Mouse (Mus musculus) cerebellum, adult 11-12 months (tissue): Measurements from ENCODE around the gene Celf3.

Experiments used
- DNase-seq: peaks from one replicate; pipeline ENCODE4 v3.0.0; 2022

Gene Celf3

DNA sequence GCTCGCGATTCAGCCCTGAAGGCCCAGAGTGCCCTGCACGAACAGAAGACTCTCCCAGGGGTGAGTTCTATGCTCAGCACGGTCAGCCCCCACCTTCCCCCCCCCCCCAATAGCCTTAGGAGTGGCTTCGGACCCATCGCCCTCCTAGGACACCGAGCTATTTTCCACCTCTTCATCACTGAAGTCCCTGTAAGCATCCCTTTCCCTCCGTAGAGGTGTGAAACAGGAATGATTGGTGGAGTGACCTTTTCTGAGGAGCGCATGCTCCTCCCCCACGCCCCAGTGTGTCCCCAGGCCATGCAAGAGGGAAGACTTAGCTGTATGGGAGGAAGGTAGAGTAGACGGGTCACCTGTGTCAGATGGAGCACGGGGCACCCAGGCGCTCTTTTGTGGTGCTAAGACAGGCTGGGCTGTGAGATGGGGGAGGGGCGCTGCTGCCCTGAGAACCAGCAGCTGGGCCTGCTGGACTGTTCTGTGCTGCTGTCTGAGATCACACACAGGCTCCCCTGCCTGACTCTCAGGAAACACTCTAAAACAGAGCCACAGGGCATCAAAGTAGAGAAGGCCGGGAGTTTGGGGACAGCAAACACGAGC, 2.3 kb downstream of the Celf3 start, which contains the start of gene Riiad1:
Riiad1 (minus strand) TSS at position 51 of the 594 bp plus-strand sequence.
- peak; percentile 39 for DNase-seq

DNA sequence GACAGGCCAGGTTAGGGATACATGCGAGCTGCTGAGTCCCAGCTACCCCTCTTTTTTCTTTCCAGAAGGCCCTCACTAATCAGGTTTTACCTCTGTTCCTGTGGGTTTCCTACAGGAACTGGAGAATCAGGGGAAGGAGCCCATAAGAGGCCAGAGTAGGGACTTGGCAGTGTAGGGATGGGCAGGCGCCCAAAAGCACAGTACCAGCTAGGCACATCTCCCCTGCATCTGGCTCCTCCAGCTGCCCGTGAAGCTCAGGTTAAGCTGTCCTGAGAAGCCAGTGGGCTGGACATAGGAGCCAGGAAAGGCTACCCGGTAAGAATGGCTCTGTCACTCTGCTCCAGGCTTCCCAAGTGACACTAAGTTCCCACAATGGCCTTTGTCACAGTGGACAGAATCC, 3.3 kb downstream of the Celf3 start:
- peak; percentile 14 for DNase-seq

DNA sequence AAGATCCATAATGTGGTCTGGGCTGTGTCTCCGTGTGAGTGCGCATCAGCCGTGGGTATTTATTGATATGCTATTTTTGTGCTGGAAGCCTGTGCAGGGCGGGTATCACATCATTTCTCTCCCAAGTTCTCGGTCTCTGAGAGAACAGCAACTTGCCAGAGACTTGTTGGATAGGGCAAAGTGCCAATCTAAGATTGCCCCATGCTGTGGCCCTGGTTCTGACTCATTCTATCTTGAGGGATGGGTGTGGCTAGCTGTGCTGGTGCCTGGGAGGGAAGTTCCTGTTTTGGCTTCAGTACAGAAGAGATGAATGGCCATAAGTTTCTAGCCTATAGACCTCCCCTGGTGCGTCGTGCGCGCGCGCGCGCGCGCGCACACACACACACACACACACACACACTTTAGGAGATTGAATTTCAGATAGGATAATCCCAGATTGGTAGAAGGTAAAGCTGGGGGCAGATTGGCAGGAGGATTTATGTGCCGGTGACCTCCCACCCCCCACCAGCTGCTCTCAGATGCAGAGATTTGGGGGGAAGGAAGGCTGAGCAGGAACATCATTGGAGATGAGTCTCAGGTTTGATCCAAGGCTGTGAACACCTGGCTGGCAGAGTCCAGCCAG, 4.8 kb downstream of the Celf3 start:
- peak; percentile 45 for DNase-seq

GRCm38 (mm10) chr3:94483790-94484439, 5.8 kb downstream of the Celf3 start:
- DNase-seq = peak; percentile 81

GRCm38 (mm10) chr3:94485922-94486321, 7.8 kb downstream of the Celf3 start:
- DNase-seq = peak; percentile 15

- peak; percentile 38 for DNase-seq
Measured at GRCm38 (mm10) chr3:94487581-94487980, 9.5 kb downstream of the Celf3 start.

DNA sequence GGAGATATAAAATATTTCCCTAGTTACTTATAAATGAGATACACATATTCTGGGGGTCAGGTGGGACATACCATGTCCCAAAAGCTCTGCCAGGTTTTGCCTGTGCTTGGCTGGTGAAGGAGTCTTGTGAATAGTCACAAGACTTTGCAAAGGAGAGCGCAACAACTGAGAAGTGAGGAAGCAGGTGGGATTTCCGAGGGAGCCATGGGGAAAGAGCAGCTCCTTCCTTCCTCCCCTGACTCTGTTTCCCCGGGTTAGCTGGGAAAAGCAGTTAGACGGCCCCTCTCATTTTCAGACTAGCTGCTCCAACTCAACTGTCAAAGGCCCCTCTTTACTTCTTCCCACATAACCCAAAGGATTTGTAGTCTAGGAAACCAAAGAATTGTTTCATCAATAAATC, 19.1 kb downstream of the Celf3 start:
- DNase-seq = no peak

DNA sequence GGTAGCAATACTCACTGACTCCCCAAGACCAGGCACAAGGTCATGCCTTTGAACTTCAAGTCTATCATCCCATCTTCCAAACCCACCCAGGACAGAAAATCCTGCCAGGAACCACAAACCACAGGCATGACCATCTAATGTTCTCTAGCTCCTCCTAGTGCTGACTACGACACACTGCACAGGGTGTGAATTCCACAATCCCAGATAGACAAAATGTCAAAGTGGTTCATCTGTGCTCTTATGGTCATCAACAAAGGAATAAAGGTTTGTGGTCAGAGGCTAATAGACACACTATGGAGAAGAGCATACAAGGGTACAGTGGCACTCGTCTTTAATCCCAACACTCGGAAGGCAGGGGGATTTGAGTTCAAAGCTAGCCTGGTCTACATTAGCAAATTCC, 24.1 kb downstream of the Celf3 start:
- DNase-seq = peak; percentile 28

DNA sequence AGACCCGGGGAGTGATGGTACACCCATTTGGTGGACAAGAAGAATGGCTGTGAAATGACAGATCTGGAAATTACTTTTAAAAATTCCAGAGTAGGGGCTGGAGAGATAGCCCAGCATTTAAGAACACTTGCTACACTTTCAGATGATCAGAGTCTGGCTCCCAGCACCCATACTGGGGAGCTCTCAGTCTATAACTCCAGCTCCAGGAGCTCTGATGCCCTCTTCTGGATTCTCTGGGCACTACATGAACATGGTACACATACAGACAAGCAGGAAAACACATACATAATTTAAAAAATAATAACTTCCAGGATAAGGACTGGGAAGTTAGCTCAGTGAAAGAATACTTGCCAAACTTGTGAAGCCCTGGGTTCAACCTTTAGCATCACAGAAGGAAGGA, 28.6 kb downstream of the Celf3 start:
- DNase-seq = no peak

- DNase-seq = no peak
Measured at GRCm38 (mm10) chr3:94526731-94527130, 48.6 kb downstream of the Celf3 start.

DNA sequence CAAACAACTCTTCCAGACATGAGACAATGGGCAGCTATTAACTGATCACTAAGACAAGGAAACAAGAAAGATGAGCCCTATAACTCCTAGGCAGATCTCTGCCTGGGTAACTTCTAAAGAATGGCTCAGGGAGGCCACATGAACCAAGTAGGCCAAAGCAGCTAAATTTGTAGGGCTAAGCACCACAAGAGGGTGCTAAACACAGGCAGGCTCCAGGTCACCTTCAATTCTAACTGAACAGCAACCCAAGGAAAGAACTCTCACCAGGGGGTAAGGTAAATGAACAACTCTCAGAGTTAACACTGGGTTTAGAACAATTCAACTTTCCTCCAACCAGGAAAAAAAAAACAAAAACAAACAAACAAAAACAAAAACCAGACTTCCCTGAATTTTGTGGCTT, 55.9 kb downstream of the Celf3 start:
- peak; percentile 13 for DNase-seq

DNA sequence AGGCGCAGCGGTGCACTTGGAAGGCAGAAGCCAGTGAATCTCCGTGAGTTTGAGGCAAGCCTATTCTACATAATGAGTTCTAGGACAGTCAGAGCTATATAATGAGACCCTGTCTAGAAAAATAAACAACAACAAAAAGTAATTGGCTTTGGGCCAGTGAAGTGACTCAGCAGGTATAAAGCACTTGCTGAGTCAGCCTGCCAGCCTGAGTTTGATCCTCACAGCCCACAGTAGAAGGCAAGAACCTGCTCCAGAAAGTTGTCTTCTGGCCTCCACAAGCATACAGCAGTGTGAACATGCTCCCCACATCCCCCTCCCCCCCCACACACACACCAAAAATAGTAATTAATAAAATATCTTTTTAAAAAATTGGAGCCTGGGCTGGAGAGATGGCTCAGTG, 59.1 kb downstream of the Celf3 start:
- DNase-seq = no peak
